Mouse (Mus musculus) right cerebral cortex, adult 18-20 months (tissue): ENCODE data around the gene Ugt2b34.
"Not testable (repeated sequence)": the region's sequence is repeated elsewhere in the genome, so short reads cannot be mapped to it uniquely, and the experiment has no call there.

Experiments used
- DNase-seq: peaks from one replicate; pipeline ENCODE4 v3.0.0; 2022; ENCODE audit warnings: mixed read lengths

Ugt2b34 gene

GRCm38 (mm10) chr5:86906758-86907157, at the start of gene Ugt2b34:
Gene Ugt2b34, minus strand, starts transcription at chr5:86906937.
- DNase-seq = no peak

- DNase-seq = no peak
These were observed 35.4 kb upstream of the Ugt2b34 start for GRCm38 (mm10) chr5:86942111-86942510.

GRCm38 (mm10) chr5:86926426-86926825, 19.7 kb upstream of the Ugt2b34 start, which contains the start of gene Ugt2b1:
Gene Ugt2b1, minus strand, starts transcription at chr5:86926530.
- no peak for DNase-seq

- no peak for DNase-seq
These were observed 14.0 kb upstream of the Ugt2b34 start for GRCm38 (mm10) chr5:86920661-86921233.

GRCm38 (mm10) chr5:86911357-86912099, 4.8 kb upstream of the Ugt2b34 start:
- no peak for DNase-seq

- no peak for DNase-seq
These were observed 4.0 kb upstream of the Ugt2b34 start for GRCm38 (mm10) chr5:86910770-86911169.

GRCm38 (mm10) chr5:86889933-86890332, 16.8 kb downstream of the Ugt2b34 start:
- no peak for DNase-seq

- no peak for DNase-seq
These were observed 18.3 kb downstream of the Ugt2b34 start for GRCm38 (mm10) chr5:86888420-86888819.

- no peak for DNase-seq
These were observed 19.7 kb downstream of the Ugt2b34 start for GRCm38 (mm10) chr5:86887081-86887480.

- no peak for DNase-seq
These were observed 20.1 kb downstream of the Ugt2b34 start for GRCm38 (mm10) chr5:86886620-86887019.

GRCm38 (mm10) chr5:86871877-86872276, 34.9 kb downstream of the Ugt2b34 start:
- no peak for DNase-seq

- DNase-seq = no peak
These were observed 48.4 kb downstream of the Ugt2b34 start for GRCm38 (mm10) chr5:86858336-86858735.

GRCm38 (mm10) chr5:86857682-86858081, 49.1 kb downstream of the Ugt2b34 start:
- DNase-seq = no peak

GRCm38 (mm10) chr5:86856505-86856904, 50.2 kb downstream of the Ugt2b34 start:
- DNase-seq = not testable (repeated sequence)

- no peak for DNase-seq
These were observed 55.1 kb downstream of the Ugt2b34 start for GRCm38 (mm10) chr5:86851658-86852057.

- peak; percentile 24 for DNase-seq
These were observed 56.6 kb downstream of the Ugt2b34 start for GRCm38 (mm10) chr5:86850104-86850503.

GRCm38 (mm10) chr5:86841261-86841660, 65.5 kb downstream of the Ugt2b34 start:
- not testable (repeated sequence) for DNase-seq

- no peak for DNase-seq
These were observed 66.5 kb downstream of the Ugt2b34 start for GRCm38 (mm10) chr5:86840207-86840606.
